Comparison of ENCODE assay signal across 13 mouse cellular contexts in genomic region chr5:20938523-20938922, GRCm38 (mm10). TPM values are rescaled to one million over a fixed set of nuclear protein-coding genes. Genes with fewer than 3 reads are reported as not detected.
DNase-seq lines count a peak whose midpoint lies in the region; ATAC-seq and TF ChIP-seq lines count a peak whose summit lies in the region.
"Had no signal": no experiment of that assay in that cellular context is flagged by ENCODE, and none has a peak within 500 bp of the region (broad histone marks: within the 10 kb centered on the region; RNA-seq: fewer than 3 reads in every experiment).

No protein-coding gene starts in this region.

- ATAC-seq in frontal cortex, adult (ENCODE audit: low TSS enrichment) = peak; percentile 65
- ATAC-seq in kidney, embryonic 16.5 days (ENCODE audit: low FRiP score, low TSS enrichment) = peak; percentile 20; the same call in 1 of the 2 replicates
- peak; percentile 12 for ATAC-seq in CD4-positive, CD25-positive, alpha-beta regulatory T cell, adult 4 months
- ATAC-seq in inflammation-experienced regulatory T-cells, adult 6 months = peak; percentile 8
- ATAC-seq in lung, postnatal 0 days = no peak
- ATAC-seq: intestine, embryonic 16.5 days had no signal

- DNase-seq in frontal cortex, postnatal 14 days (ENCODE audit: low spot score in 2 of 2) = no peak
- no peak for DNase-seq in kidney, adult 18-20 months
- DNase-seq in lung, postnatal 0 days (ENCODE audit: low spot score) = no peak
- no peak for DNase-seq in lung, postnatal 36 days
- DNase-seq: adrenal gland, adult 2 months; cerebellum, adult 11 months; right cerebral cortex, postnatal 14 days had no signal

- H3K9ac ChIP-seq in kidney, embryonic 16.5 days (replicated peaks; ENCODE audit: low read length) = no peak overlapping the region
- H3K9ac ChIP-seq in lung, postnatal 0 days (replicated peaks; ENCODE audit: low read depth) = no peak overlapping the region
- H3K9ac ChIP-seq: limb, embryonic 15.5 days had no signal

- no peak overlapping the region for H3K4me2 ChIP-seq in kidney, embryonic 16.5 days (replicated peaks; ENCODE audit: low read depth, low read length)
- H3K4me2 ChIP-seq in lung, postnatal 0 days (replicated peaks; ENCODE audit: low read depth, low read length) = no peak overlapping the region
- H3K4me2 ChIP-seq: limb, embryonic 15.5 days had no signal

- no peak for TF ChIP-seq CTCF in lung, postnatal 0 days (IDR thresholded peaks at IDR 0.05)

- no peak for TF ChIP-seq EP300 in lung, postnatal 0 days (IDR thresholded peaks at IDR 0.05)

- no peaks in the 10 kb centered on the region for H3K27me3 ChIP-seq in kidney, embryonic 16.5 days (ENCODE audit: insufficient read depth, low read length)
- no peaks in the 10 kb centered on the region for H3K27me3 ChIP-seq in lung, postnatal 0 days (replicated peaks; ENCODE audit: insufficient read depth, low read length)
- H3K27me3 ChIP-seq: limb, embryonic 15.5 days had no signal

- H3K36me3 ChIP-seq in kidney, embryonic 16.5 days (ENCODE audit: insufficient read depth, low read length) = no peaks in the 10 kb centered on the region
- no peaks in the 10 kb centered on the region for H3K36me3 ChIP-seq in lung, postnatal 0 days (ENCODE audit: insufficient read depth, low read length)
- H3K36me3 ChIP-seq: limb, embryonic 15.5 days had no signal

- H3K4me3 ChIP-seq in kidney, embryonic 16.5 days (ENCODE audit: low read length) = no peak overlapping the region
- no peak overlapping the region for H3K4me3 ChIP-seq in lung, postnatal 0 days (ENCODE audit: low read depth, low read length)
- H3K4me3 ChIP-seq: limb, embryonic 15.5 days had no signal

- peaks cover 17% of the 10 kb centered on the region for H3K4me1 ChIP-seq in kidney, embryonic 16.5 days (ENCODE audit: insufficient read depth, low read length)
- peaks cover 18% of the 10 kb centered on the region for H3K4me1 ChIP-seq in lung, postnatal 0 days (ENCODE audit: insufficient read depth, low read depth, low read length)
- H3K4me1 ChIP-seq: limb, embryonic 15.5 days had no signal

- H3K9me3 ChIP-seq in kidney, embryonic 16.5 days (ENCODE audit: low read length) = no peaks in the 10 kb centered on the region
- no peaks in the 10 kb centered on the region for H3K9me3 ChIP-seq in lung, postnatal 0 days (ENCODE audit: low read length)
- H3K9me3 ChIP-seq: limb, embryonic 15.5 days had no signal

- WGBS in kidney, embryonic 16.5 days = 58% methylated on average over 5 of the region's 5 CpGs
- WGBS in lung, postnatal 0 days = 72% methylated on average over 5 of the region's 5 CpGs

- no peak overlapping the region for H3K27ac ChIP-seq in kidney, embryonic 16.5 days (ENCODE audit: low read length)
- H3K27ac ChIP-seq in lung, postnatal 0 days (ENCODE audit: low read length) = no peak overlapping the region
- H3K27ac ChIP-seq: limb, embryonic 15.5 days had no signal

RNA-seq across cellular contexts. Expression of gene Rsbn1l, which starts 17.7 kb away (rescaled TPM):
- polyA plus RNA-seq in kidney, embryonic 16.5 days (2015; fragmentation: Nextera tagmentation; extraction: Ambion mirVana) = 4.5 and 5.6 TPM in 2 replicates
- 10 to 100 TPM; 32.6 to 42.7 TPM for polyA plus RNA-seq in CD4-positive, CD25-positive, alpha-beta regulatory T cell, adult 4 months (2017; shearing (Covaris generic))
- polyA plus RNA-seq in inflammation-experienced regulatory T-cells, adult 6 months (2017; shearing (Covaris generic)) = 10 to 100 TPM; 35.5 to 42.0 (median 37.5) TPM
- polyA plus RNA-seq in lung, postnatal 0 days (2015; fragmentation: Nextera tagmentation; extraction: Ambion mirVana) = 6.6 and 6.8 TPM in 2 replicates

RNA-seq across cellular contexts. Expression of gene Tmem60, which starts 56.5 kb away (rescaled TPM):
- polyA plus RNA-seq in kidney, embryonic 16.5 days (2015; fragmentation: Nextera tagmentation; extraction: Ambion mirVana) = 52.9 and 53.9 TPM in 2 replicates
- polyA plus RNA-seq in CD4-positive, CD25-positive, alpha-beta regulatory T cell, adult 4 months (2017; shearing (Covaris generic)) = 10 to 100 TPM; 45.1 to 57.8 TPM
- 10 to 100 TPM; 44.3 to 53.7 (median 50.8) TPM for polyA plus RNA-seq in inflammation-experienced regulatory T-cells, adult 6 months (2017; shearing (Covaris generic))
- polyA plus RNA-seq in lung, postnatal 0 days (2015; fragmentation: Nextera tagmentation; extraction: Ambion mirVana) = 49.7 and 52.2 TPM in 2 replicates

RNA-seq across cellular contexts. Expression of gene Phtf2, which starts 56.6 kb away (rescaled TPM):
- polyA plus RNA-seq in kidney, embryonic 16.5 days (2015; fragmentation: Nextera tagmentation; extraction: Ambion mirVana) = 15.8 and 16.9 TPM in 2 replicates
- polyA plus RNA-seq in CD4-positive, CD25-positive, alpha-beta regulatory T cell, adult 4 months (2017; shearing (Covaris generic)) = 10 to 100 TPM; 46.0 to 49.2 TPM
- 10 to 100 TPM; 41.2 to 48.5 (median 41.4) TPM for polyA plus RNA-seq in inflammation-experienced regulatory T-cells, adult 6 months (2017; shearing (Covaris generic))
- polyA plus RNA-seq in lung, postnatal 0 days (2015; fragmentation: Nextera tagmentation; extraction: Ambion mirVana) = 3.8 and 3.9 TPM in 2 replicates
